Mouse (Mus musculus) lung, postnatal 0 days (tissue): ENCODE data around the gene Plcg1. TPM values are rescaled to one million over a fixed set of nuclear protein-coding genes. Genes with fewer than 3 reads are reported as not detected.

Source experiments
- ATAC-seq: fragments of 200-750 bp; cut with Nextera tagmentation; 2 replicates; pipeline ENCODE4 v1.8.0; 2017; ENCODE audit warnings: moderate library complexity
- DNase-seq: peaks from one replicate; pipeline ENCODE4 v3.0.0-alpha.2; 2016; ENCODE audit warnings: low spot score
- H3K27ac ChIP-seq: fragments of 300-500 bp; sonication (generic); 2 replicates; pipeline ENCODE4 v1.5.1; 2014; ENCODE audit warnings: antibody characterized with exemption, mild to moderate bottlenecking, low read length, mixed read lengths
- H3K27me3 ChIP-seq: fragments of 300-500 bp; sonication (generic); replicated peaks from 2 replicates; pipeline ENCODE4 v1.6.1; 2014; ENCODE audit warnings: low read length, mixed read lengths; ENCODE audit not compliant: insufficient read depth
- H3K36me3 ChIP-seq: fragments of 300-500 bp; sonication (generic); 2 replicates; pipeline ENCODE4 v1.6.1; 2014; ENCODE audit warnings: low read length, mixed read lengths; ENCODE audit not compliant: insufficient read depth
- H3K4me1 ChIP-seq: fragments of 300-500 bp; sonication (generic); 2 replicates; pipeline ENCODE4 v1.6.1; 2014; ENCODE audit warnings: antibody characterized with exemption, low read depth, low read length, mixed read lengths; ENCODE audit not compliant: insufficient read depth
- H3K4me2 ChIP-seq: fragments of 300-500 bp; sonication (generic); replicated peaks from 2 replicates; pipeline ENCODE4 v1.6.1; 2014; ENCODE audit warnings: low read depth, mild to moderate bottlenecking, low read length, moderate library complexity, mixed read lengths
- H3K4me3 ChIP-seq: fragments of 300-500 bp; sonication (generic); 2 replicates; pipeline ENCODE4 v1.5.1; 2014; ENCODE audit warnings: low read depth, low read length
- H3K9ac ChIP-seq: fragments of 300-500 bp; sonication (generic); replicated peaks from 2 replicates; pipeline ENCODE4 v1.6.1; 2014; ENCODE audit warnings: low read depth, mild to moderate bottlenecking
- H3K9me3 ChIP-seq: fragments of 300-500 bp; sonication (generic); 2 replicates; pipeline ENCODE4 v1.6.1; 2016; ENCODE audit warnings: low read length, mixed read lengths
- CTCF ChIP-seq: IDR thresholded peaks from 2 replicates; pipeline ENCODE4 v1.5.1; 2016; ENCODE audit warnings: antibody characterized with exemption, mild to moderate bottlenecking
- EP300 ChIP-seq: IDR thresholded peaks from 2 replicates; pipeline ENCODE4 v1.6.1; 2016; ENCODE audit warnings: antibody characterized with exemption, mild to moderate bottlenecking, control low read depth
- WGBS: fragments of 180-500 bp; shearing (Covaris S2); extraction: QIAGEN DNeasy Blood & Tissue Kit; methylation state at CpG from one replicate; pipeline ENCODE4 v1.1.7; 2014; 5-methylcytosine and 5-hydroxymethylcytosine counted together
- polyA plus RNA-seq: library from polyadenylated mRNA; unstranded; fragments of >200 nt; fragmentation: Nextera tagmentation; extraction: Ambion mirVana; gene quantifications from 2 replicates; pipeline ENCODE4 v1.2.1, GENCODE M21; 2015

The Plcg1 gene
- polyA plus RNA-seq, 1 experiment from 2014 or later, result 34.8 TPM

DNA sequence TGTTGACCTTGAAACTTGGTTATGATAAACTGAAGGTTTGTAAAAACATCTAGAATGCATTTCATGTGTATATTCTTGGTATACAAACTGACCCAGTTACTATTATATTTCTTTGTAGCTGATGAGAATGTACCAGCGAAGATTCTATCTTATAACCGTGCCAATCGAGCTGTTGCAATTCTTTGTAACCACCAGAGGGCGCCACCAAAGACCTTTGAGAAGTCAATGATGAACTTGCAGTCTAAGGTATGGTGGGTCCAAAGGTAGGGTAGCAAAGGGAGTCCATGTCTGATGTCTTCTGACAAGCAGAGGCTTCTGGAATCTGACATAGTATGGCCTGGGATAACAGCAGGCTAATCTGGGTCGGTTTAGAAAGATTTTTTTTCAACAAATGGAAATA, 13.8 kb upstream of the Plcg1 start:
- H3K4me1 ChIP-seq, result peaks cover 4% of the 10 kb centered on the region; the same call in 1 of the 2 replicates
- WGBS, result 72% methylated on average over 5 of the region's 5 CpGs
- no peak overlapping the region for H3K9ac ChIP-seq
- no peak overlapping the region for H3K27ac ChIP-seq
- no peak for TF ChIP-seq EP300
- peak; percentile 82 for TF ChIP-seq CTCF
- no peaks in the 10 kb centered on the region for H3K27me3 ChIP-seq
- no peak overlapping the region for H3K4me2 ChIP-seq
- H3K9me3 ChIP-seq, result no peaks in the 10 kb centered on the region
- DNase-seq (peak; percentile 59), ATAC-seq (no peak)
- peaks cover 41% of the 10 kb centered on the region; the same call in 1 of the 2 replicates for H3K36me3 ChIP-seq
- no peak overlapping the region for H3K4me3 ChIP-seq

DNA sequence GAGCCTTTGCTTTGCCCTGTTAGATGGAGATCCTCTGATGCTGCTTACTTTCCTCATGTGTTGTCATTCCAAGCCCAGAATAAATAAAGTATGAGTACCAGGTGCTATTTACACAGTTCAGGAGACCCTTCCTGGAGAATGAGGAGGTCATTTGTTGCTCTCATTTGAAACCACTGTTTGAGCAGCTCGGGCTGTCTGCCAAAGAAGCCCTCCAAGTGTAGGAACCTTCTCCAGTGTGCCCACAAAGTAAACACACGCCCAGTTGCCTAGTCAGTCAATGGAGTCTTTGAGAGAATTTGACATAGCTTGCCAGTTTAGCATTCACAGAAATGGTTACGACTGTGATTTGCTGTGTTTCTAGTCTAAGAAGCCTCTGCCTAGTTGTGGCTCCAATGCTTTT, 12.3 kb upstream of the Plcg1 start:
- 55% methylated on average over 3 of the region's 3 CpGs for WGBS
- Histone ChIP-seq H3K9me3 (no peaks in the 10 kb centered on the region), H3K27ac (peak overlapping the region; percentile 39; the same call in 1 of the 2 replicates), H3K36me3 (peaks cover 39% of the 10 kb centered on the region; the same call in 1 of the 2 replicates), H3K4me3 (no peak overlapping the region), H3K4me2 (no peak overlapping the region), H3K27me3 (no peaks in the 10 kb centered on the region), H3K9ac (no peak overlapping the region), H3K4me1 (peaks cover 4% of the 10 kb centered on the region; the same call in 1 of the 2 replicates)
- DNase-seq (peak; percentile 89), ATAC-seq (peak; percentile 90)
- no peak for TF ChIP-seq CTCF
- TF ChIP-seq EP300, result peak; percentile 93

DNA sequence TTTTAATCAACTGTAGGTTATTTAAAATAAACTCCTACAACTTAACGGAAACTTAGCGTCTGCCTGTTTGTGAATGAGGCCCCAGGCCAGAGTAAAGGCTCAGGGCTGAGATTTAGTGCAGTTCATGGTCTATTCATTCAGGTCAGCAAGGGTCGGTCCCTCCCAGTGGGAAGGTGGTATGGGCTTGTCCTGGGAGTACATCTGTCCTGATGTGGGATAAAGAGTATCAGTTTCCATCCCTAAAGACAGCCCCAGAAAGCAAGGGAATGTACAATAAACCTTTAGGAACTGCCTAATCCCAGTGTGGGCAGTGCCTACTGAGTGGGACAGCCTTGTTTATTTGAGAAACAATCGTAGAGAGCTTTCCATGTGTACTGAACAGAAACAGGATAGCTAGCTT, 8.4 kb upstream of the Plcg1 start:
- Histone ChIP-seq H3K27ac (no peak overlapping the region), H3K9me3 (no peaks in the 10 kb centered on the region), H3K4me2 (no peak overlapping the region), H3K4me1 (peaks cover 7% of the 10 kb centered on the region; the same call in 1 of the 2 replicates), H3K4me3 (no peak overlapping the region), H3K9ac (no peak overlapping the region), H3K36me3 (peaks cover 20% of the 10 kb centered on the region; the same call in 1 of the 2 replicates), H3K27me3 (no peaks in the 10 kb centered on the region)
- TF ChIP-seq EP300 (no peak), CTCF (no peak)
- WGBS, result 67% methylated on average over 4 of the region's 4 CpGs
- DNase-seq (no peak), ATAC-seq (no peak)

DNA sequence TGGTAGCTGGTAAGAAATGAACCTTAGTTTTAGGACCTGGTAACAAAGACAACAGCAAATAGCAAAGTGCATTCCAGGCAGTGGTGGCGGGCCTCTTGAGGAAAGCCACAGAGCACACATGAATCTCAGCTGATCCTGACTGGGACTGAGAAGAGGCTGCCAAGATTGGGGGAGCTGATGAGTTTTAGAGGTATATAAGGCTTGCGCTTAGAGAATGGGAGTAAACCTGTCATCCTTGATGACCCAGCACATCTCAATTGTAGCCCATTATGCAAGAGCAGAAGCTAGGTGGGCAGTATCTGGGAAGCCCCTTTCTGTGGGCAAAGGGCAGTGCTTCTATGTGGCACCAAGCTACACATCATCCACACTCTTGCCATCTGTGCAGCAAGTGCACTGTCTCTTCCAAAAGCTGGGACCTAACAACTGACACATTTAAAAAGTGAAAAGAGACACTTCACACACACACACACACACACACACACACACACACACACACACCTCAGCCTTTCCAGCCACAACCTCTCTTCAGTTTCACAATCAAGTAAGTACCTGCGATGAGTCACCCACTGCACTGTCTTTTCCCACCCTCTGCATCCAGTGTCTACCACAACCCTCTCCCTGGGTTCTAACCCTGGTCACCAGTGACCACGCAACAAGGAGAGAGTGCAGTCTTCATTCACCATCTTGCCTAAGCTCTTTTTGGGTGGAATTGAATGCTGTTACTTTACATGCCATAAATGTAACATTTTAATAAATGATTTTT, 7.3 kb upstream of the Plcg1 start:
- Histone ChIP-seq H3K27ac (no peak overlapping the region), H3K4me2 (no peak overlapping the region), H3K4me3 (no peak overlapping the region), H3K9me3 (no peaks in the 10 kb centered on the region), H3K4me1 (peaks cover 7% of the 10 kb centered on the region; the same call in 1 of the 2 replicates), H3K9ac (no peak overlapping the region), H3K36me3 (peaks cover 20% of the 10 kb centered on the region; the same call in 1 of the 2 replicates), H3K27me3 (no peaks in the 10 kb centered on the region)
- ATAC-seq (no peak), DNase-seq (no peak)
- TF ChIP-seq CTCF (no peak), EP300 (no peak)
- 82% methylated on average over 4 of the region's 4 CpGs for WGBS

DNA sequence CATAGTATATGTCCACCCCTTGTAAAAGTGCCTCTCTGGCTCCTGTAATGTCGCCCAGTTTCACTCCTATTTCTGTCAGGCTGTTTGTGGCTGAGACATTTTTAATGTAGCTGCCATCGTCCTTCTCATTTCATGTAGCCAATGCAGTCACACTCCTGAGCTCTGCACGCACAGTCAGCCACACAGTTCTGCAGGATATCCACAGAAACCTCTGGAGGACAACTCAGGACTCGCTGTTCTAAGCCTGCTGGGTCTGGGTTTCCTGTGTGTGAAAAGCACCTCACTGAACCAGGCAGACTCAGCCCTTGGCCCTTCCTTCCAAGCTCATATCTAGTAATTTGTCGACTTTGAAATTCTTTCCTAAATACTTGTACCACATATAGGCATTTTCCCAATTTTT, 6.6 kb upstream of the Plcg1 start:
- WGBS, result 89% methylated on average over 5 of the region's 5 CpGs
- Histone ChIP-seq H3K9me3 (no peaks in the 10 kb centered on the region), H3K4me3 (no peak overlapping the region), H3K27me3 (no peaks in the 10 kb centered on the region), H3K27ac (no peak overlapping the region), H3K4me2 (no peak overlapping the region), H3K4me1 (peaks cover 3% of the 10 kb centered on the region; the same call in 1 of the 2 replicates), H3K9ac (no peak overlapping the region), H3K36me3 (peaks cover 17% of the 10 kb centered on the region; the same call in 1 of the 2 replicates)
- TF ChIP-seq CTCF (no peak), EP300 (no peak)
- DNase-seq (no peak), ATAC-seq (no peak)

DNA sequence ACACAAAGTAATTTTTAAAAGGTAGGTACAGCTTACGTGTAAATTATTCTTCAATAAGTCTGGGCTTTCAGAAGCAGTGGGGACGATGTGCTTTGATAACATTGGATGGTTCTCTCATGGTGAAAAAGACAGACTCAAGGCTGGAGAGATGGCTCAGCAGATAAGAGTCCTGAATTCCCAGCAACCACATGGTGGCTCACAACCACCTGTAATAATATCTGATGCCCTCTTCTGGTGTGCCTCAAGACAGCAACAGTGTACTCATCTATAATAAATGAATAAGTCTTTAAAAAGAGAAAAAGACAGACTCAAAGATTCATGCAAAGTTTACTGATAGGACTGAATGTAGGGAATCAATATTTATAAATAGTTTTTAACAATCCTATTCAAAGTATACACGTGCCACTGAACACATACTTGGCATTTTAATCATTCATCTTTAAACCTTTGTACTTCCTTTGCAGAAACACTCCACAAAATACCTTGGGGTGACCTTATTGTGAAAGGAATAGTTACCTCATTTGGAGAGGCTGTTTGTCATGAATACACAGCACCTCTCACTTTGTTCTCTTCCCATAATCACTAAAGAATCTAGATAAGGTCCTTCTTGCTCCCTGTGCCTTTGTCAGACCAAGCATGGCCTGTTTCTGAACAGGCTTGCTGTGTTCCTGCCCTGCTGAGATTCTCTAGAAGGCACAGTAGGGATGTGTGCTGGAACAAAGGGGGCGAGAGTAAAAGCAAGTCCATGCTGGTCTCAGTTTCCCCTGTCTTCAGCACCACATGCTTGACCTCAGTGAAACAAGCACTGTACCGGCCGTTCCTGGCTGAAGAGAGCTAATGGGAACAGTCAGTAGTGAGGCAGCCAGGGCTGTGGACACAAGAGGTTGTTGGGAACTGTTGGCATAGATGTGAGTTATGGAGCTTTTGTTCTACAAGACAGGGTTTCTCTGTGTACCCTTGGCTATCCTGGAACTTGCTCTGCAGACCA, 4.9 kb upstream of the Plcg1 start:
- Histone ChIP-seq H3K27ac (peak overlapping the region; percentile 73), H3K4me3 (no peak overlapping the region), H3K4me2 (no peak overlapping the region), H3K36me3 (peaks cover 11% of the 10 kb centered on the region; the same call in 1 of the 2 replicates), H3K9ac (no peak overlapping the region), H3K27me3 (no peaks in the 10 kb centered on the region), H3K4me1 (peaks cover 3% of the 10 kb centered on the region; the same call in 1 of the 2 replicates), H3K9me3 (no peaks in the 10 kb centered on the region)
- DNase-seq (peak; percentile 66), ATAC-seq (peak; percentile 14)
- 63% methylated on average over 6 of the region's 6 CpGs for WGBS
- peak; percentile 38 for TF ChIP-seq CTCF
- peak; percentile 61; the same call in 1 of the 2 replicates for TF ChIP-seq EP300
